11 mouse cellular contexts compared by ENCODE assay signal in genomic region chr11:16403627-16404026, GRCm38 (mm10).
DNase-seq lines count a peak whose midpoint lies in the region; ATAC-seq and TF ChIP-seq lines count a peak whose summit lies in the region.
"Had no signal": no experiment of that assay in that cellular context is flagged by ENCODE, and none has a peak within 500 bp of the region (broad histone marks: within the 10 kb centered on the region; RNA-seq: fewer than 3 reads in every experiment).

No protein-coding gene starts in this region.

- no peak overlapping the region for H3K4me2 ChIP-seq in intestine, postnatal 0 days (replicated peaks; ENCODE audit: low read depth)
- no peak overlapping the region for H3K4me2 ChIP-seq in intestine, embryonic 16.5 days (ENCODE audit: low read depth, low read length)
- no peak overlapping the region for H3K4me2 ChIP-seq in CH12.LX (ENCODE audit: insufficient read depth, low read depth, poor library complexity, severe bottlenecking)
- H3K4me2 ChIP-seq: embryonic facial prominence, embryonic 12.5 days; heart, embryonic 12.5 days; stomach, embryonic 15.5 days had no signal

- H3K4me1 ChIP-seq in intestine, postnatal 0 days (replicated peaks; ENCODE audit: control insufficient read depth, insufficient read depth, low read length) = no peaks in the 10 kb centered on the region
- H3K4me1 ChIP-seq in intestine, embryonic 16.5 days (ENCODE audit: control insufficient read depth, insufficient read depth, low read length) = no peaks in the 10 kb centered on the region
- no peaks in the 10 kb centered on the region for H3K4me1 ChIP-seq in CH12.LX (ENCODE audit: control insufficient read depth in 1 of 2, insufficient read depth in 2 of 2)
- H3K4me1 ChIP-seq: embryonic facial prominence, embryonic 12.5 days; heart, embryonic 12.5 days; stomach, embryonic 15.5 days had no signal

- no peaks in the 10 kb centered on the region for H3K9me3 ChIP-seq in intestine, postnatal 0 days (ENCODE audit: control insufficient read depth)
- H3K9me3 ChIP-seq in intestine, embryonic 16.5 days (ENCODE audit: control insufficient read depth, low read length) = no peaks in the 10 kb centered on the region
- no peaks in the 10 kb centered on the region for H3K9me3 ChIP-seq in CH12.LX (replicated peaks; ENCODE audit: low read length)
- H3K9me3 ChIP-seq: embryonic facial prominence, embryonic 12.5 days; heart, embryonic 12.5 days; stomach, embryonic 15.5 days had no signal

- dilution Hi-C loops in CH12.LX (cut with MboI; ENCODE audit: extremely low pct_ligation_motif_present, extremely low pct_unique_long_range_greater_than_20kb, low sequenced_read_pairs) = no loop called here

- no peaks in the 10 kb centered on the region for H3K79me2 ChIP-seq in CH12.LX (replicated peaks; ENCODE audit: control insufficient read depth, extremely low read depth, insufficient read depth, poor library complexity, severe bottlenecking)

- no peak for TF ChIP-seq EP300 in CH12.LX (IDR thresholded peaks at IDR 0.05; ENCODE audit: low read length)

- no peak for TF ChIP-seq POLR2A in CH12.LX (IDR thresholded peaks at IDR 0.05; ENCODE audit: low read depth, low read length)

- peak; percentile 80 for TF ChIP-seq RAD21 in CH12.LX (IDR thresholded peaks at IDR 0.05; ENCODE audit: low read depth, low read length)

- H3K4me3 ChIP-seq in intestine, postnatal 0 days (ENCODE audit: low read depth, low read length) = no peak overlapping the region
- H3K4me3 ChIP-seq in intestine, embryonic 16.5 days (ENCODE audit: low read length) = no peak overlapping the region
- H3K4me3 ChIP-seq in CH12.LX (replicated peaks in 1 of 3; ENCODE audit: low read depth in 2 of 3, low read length in 2 of 3, poor library complexity in 1 of 3) = no peak overlapping the region
- H3K4me3 ChIP-seq: embryonic facial prominence, embryonic 12.5 days; heart, embryonic 12.5 days; stomach, embryonic 15.5 days had no signal

- DNase-seq in CH12.LX (ENCODE audit: extremely low read depth) = peak; percentile 45
- DNase-seq in R1 (ENCODE audit: low read depth, low spot score) = peak; percentile 12
- DNase-seq in layer of hippocampus, adult 9-10 months (ENCODE audit: low spot score) = peak; percentile 9
- no peak for DNase-seq in thymus, postnatal 4 days
- no peak for DNase-seq in urinary bladder, postnatal 36 days (ENCODE audit: low spot score in 2 of 2)
- DNase-seq: lung, adult 2 months had no signal

- H3K27me3 ChIP-seq in intestine, postnatal 0 days (replicated peaks; ENCODE audit: control insufficient read depth, insufficient read depth, low read length) = no peaks in the 10 kb centered on the region
- no peaks in the 10 kb centered on the region for H3K27me3 ChIP-seq in intestine, embryonic 16.5 days (replicated peaks; ENCODE audit: control insufficient read depth, insufficient read depth, low read length)
- no peaks in the 10 kb centered on the region for H3K27me3 ChIP-seq in CH12.LX (replicated peaks)
- H3K27me3 ChIP-seq: embryonic facial prominence, embryonic 12.5 days; heart, embryonic 12.5 days; stomach, embryonic 15.5 days had no signal

- WGBS in intestine, postnatal 0 days = 40% methylated on average over 2 of the region's 2 CpGs
- 42% methylated on average over 2 of the region's 2 CpGs for WGBS in intestine, embryonic 16.5 days

- in situ Hi-C loops in CH12.LX (cut with MboI; ENCODE audit: low pct_ligation_motif_present, low pct_unique_long_range_greater_than_20kb, low sequenced_read_pairs) = no loop called here

- no peak overlapping the region for H3K27ac ChIP-seq in intestine, postnatal 0 days (ENCODE audit: low read depth, low read length)
- H3K27ac ChIP-seq in intestine, embryonic 16.5 days (ENCODE audit: low read length) = no peak overlapping the region
- no peak overlapping the region for H3K27ac ChIP-seq in CH12.LX (ENCODE audit: insufficient read depth, low read depth)
- H3K27ac ChIP-seq: embryonic facial prominence, embryonic 12.5 days; stomach, embryonic 15.5 days had no signal

- ATAC-seq in intestine, postnatal 0 days = no peak
- ATAC-seq in intestine, embryonic 16.5 days = no peak

- no peak overlapping the region for H3K9ac ChIP-seq in intestine, postnatal 0 days (ENCODE audit: low read depth, low read length)
- no peak overlapping the region for H3K9ac ChIP-seq in intestine, embryonic 16.5 days (ENCODE audit: low read depth, low read length)
- no peak overlapping the region for H3K9ac ChIP-seq in CH12.LX (ENCODE audit: insufficient read depth, low read depth)
- H3K9ac ChIP-seq: embryonic facial prominence, embryonic 12.5 days; heart, embryonic 12.5 days; stomach, embryonic 15.5 days had no signal

- peak; percentile 46 for TF ChIP-seq CTCF in intestine, postnatal 0 days (IDR thresholded peaks at IDR 0.05; ENCODE audit: low read depth)
- peak; percentile 39 to 71; a peak in 3 of 4 replicates for TF ChIP-seq CTCF in CH12.LX (conservative IDR thresholded peaks at IDR 0.05 in 1 of 2, IDR thresholded peaks at IDR 0.05 in 1 of 2; ENCODE audit: low read depth in 2 of 2, low read length in 2 of 2)

- H3K36me3 ChIP-seq in intestine, postnatal 0 days (ENCODE audit: control insufficient read depth, insufficient read depth) = no peaks in the 10 kb centered on the region
- no peaks in the 10 kb centered on the region for H3K36me3 ChIP-seq in intestine, embryonic 16.5 days (ENCODE audit: control insufficient read depth, insufficient read depth, low read length)
- H3K36me3 ChIP-seq in CH12.LX (replicated peaks in 1 of 2; ENCODE audit: control insufficient read depth in 1 of 2, insufficient read depth in 1 of 2, low read length in 1 of 2) = no peaks in the 10 kb centered on the region
- H3K36me3 ChIP-seq: embryonic facial prominence, embryonic 12.5 days; heart, embryonic 12.5 days; stomach, embryonic 15.5 days had no signal

TF ChIP-seq in CH12.LX, 34 proteins besides CTCF, POLR2A, EP300 and RAD21:
- TF ChIP-seq RCOR1 (conservative IDR thresholded peaks at IDR 0.05; ENCODE audit: low read depth, low read length) (no peak), ETS1 (conservative IDR thresholded peaks at IDR 0.05; ENCODE audit: low read depth, low read length) (no peak), BHLHE40 (IDR thresholded peaks at IDR 0.05; ENCODE audit: low read depth, low read length) (no peak), SMC3 (IDR thresholded peaks at IDR 0.05; ENCODE audit: low read depth, low read length) (peak; percentile 58)

Comparison
In these comparisons a context has a peak if more than half of its experiments do, and no peak if none do; other contexts are left out.
1. DNase-seq: peak in CH12.LX (single experiment), R1 (single experiment) and layer of hippocampus, adult 9-10 months (single experiment); none in thymus, postnatal 4 days (single experiment) and urinary bladder, postnatal 36 days (0 of 2).